In genomic region chr6:51362475-51363226, GRCm38 (mm10) we compare ENCODE assay signal across 8 mouse cellular contexts.
A peak's percentile ranks its signal among the peaks of the same experiment; 100 is the strongest.
DNase-seq lines count a peak whose midpoint lies in the region; ATAC-seq lines count a peak whose summit lies in the region.

No protein-coding gene starts in this region.

- peak; percentile 81 for ATAC-seq in embryonic facial prominence, embryonic 14.5 days (ENCODE audit: low read depth)
- peak; percentile 80 for ATAC-seq in kidney, embryonic 14.5 days (ENCODE audit: low FRiP score, low TSS enrichment)
- ATAC-seq in limb, embryonic 15.5 days (ENCODE audit: insufficient number of reproducible peaks, low FRiP score, low TSS enrichment, low read depth) = peak; percentile 59

- peak overlapping the region; percentile 62 for H3K27ac ChIP-seq in embryonic facial prominence, embryonic 14.5 days (replicated peaks; ENCODE audit: low read depth, low read length)
- H3K27ac ChIP-seq in heart, embryonic 10.5 days = no peak overlapping the region; the same call in 1 of the 2 replicates
- H3K27ac ChIP-seq in kidney, embryonic 14.5 days (ENCODE audit: low read depth, low read length) = no peak overlapping the region
- H3K27ac ChIP-seq in limb, embryonic 15.5 days = peak overlapping the region; percentile 68

- H3K9ac ChIP-seq in embryonic facial prominence, embryonic 14.5 days (ENCODE audit: low read depth, low read length) = peak overlapping the region; percentile 35; the same call in 1 of the 2 replicates
- H3K9ac ChIP-seq in kidney, embryonic 14.5 days (ENCODE audit: low read depth, low read length) = no peak overlapping the region
- no peak overlapping the region for H3K9ac ChIP-seq in limb, embryonic 15.5 days

- H3K4me2 ChIP-seq in embryonic facial prominence, embryonic 14.5 days (ENCODE audit: low read depth, low read length) = peak overlapping the region; percentile 45
- peak overlapping the region; percentile 40 for H3K4me2 ChIP-seq in kidney, embryonic 14.5 days (replicated peaks; ENCODE audit: low read depth, low read length)
- H3K4me2 ChIP-seq in limb, embryonic 15.5 days = peak overlapping the region; percentile 43

- WGBS in embryonic facial prominence, embryonic 14.5 days = 4% methylated on average over 15 of the region's 15 CpGs
- 5% methylated on average over 15 of the region's 15 CpGs for WGBS in heart, embryonic 10.5 days
- 5% methylated on average over 15 of the region's 15 CpGs for WGBS in kidney, embryonic 14.5 days
- WGBS in limb, embryonic 15.5 days = 4% methylated on average over 15 of the region's 15 CpGs

- no peaks in the 10 kb centered on the region for H3K9me3 ChIP-seq in embryonic facial prominence, embryonic 14.5 days (ENCODE audit: control insufficient read depth, low read length)
- H3K9me3 ChIP-seq in heart, embryonic 10.5 days = no peaks in the 10 kb centered on the region
- H3K9me3 ChIP-seq in kidney, embryonic 14.5 days (ENCODE audit: control insufficient read depth, low read length) = no peaks in the 10 kb centered on the region
- H3K9me3 ChIP-seq in limb, embryonic 15.5 days = no peaks in the 10 kb centered on the region

- peak; percentile 42 for DNase-seq in 3134 (ENCODE audit: extremely low read depth, insufficient read length, low spot score)
- peak; percentile 81 for DNase-seq in adrenal gland, postnatal 25 days
- DNase-seq in embryonic facial prominence, embryonic 14.5 days (ENCODE audit: low spot score) = peak; percentile 91
- peak; percentile 86 for DNase-seq in heart, embryonic 10.5 days (ENCODE audit: low spot score)
- peak; percentile 33 to 72 for DNase-seq in monocyte, adult 2 months (ENCODE audit: low read depth in 1 of 2, low spot score in 2 of 2)
- DNase-seq in spleen, postnatal 14 days (ENCODE audit: low spot score in 2 of 2) = peak; percentile 61 to 71

- H3K36me3 ChIP-seq in embryonic facial prominence, embryonic 14.5 days (ENCODE audit: control insufficient read depth, insufficient read depth, low read length) = no peaks in the 10 kb centered on the region
- no peaks in the 10 kb centered on the region for H3K36me3 ChIP-seq in heart, embryonic 10.5 days
- no peaks in the 10 kb centered on the region for H3K36me3 ChIP-seq in kidney, embryonic 14.5 days (ENCODE audit: control insufficient read depth, insufficient read depth, low read length)
- no peaks in the 10 kb centered on the region for H3K36me3 ChIP-seq in limb, embryonic 15.5 days

- H3K4me1 ChIP-seq in embryonic facial prominence, embryonic 14.5 days (ENCODE audit: control insufficient read depth, insufficient read depth, low read length) = peaks cover 7% of the 10 kb centered on the region
- H3K4me1 ChIP-seq in heart, embryonic 10.5 days = peaks cover 7% of the 10 kb centered on the region; the same call in 1 of the 2 replicates
- H3K4me1 ChIP-seq in kidney, embryonic 14.5 days (ENCODE audit: control insufficient read depth, insufficient read depth, low read length) = no peaks in the 10 kb centered on the region
- peaks cover 16% of the 10 kb centered on the region; the same call in 1 of the 2 replicates for H3K4me1 ChIP-seq in limb, embryonic 15.5 days

- H3K4me3 ChIP-seq in embryonic facial prominence, embryonic 14.5 days (ENCODE audit: low read depth, low read length) = peak overlapping the region; percentile 18
- peak overlapping the region; percentile 45 for H3K4me3 ChIP-seq in heart, embryonic 10.5 days
- H3K4me3 ChIP-seq in kidney, embryonic 14.5 days (ENCODE audit: low read length) = peak overlapping the region; percentile 13
- peak overlapping the region; percentile 21 for H3K4me3 ChIP-seq in limb, embryonic 15.5 days

- no peaks in the 10 kb centered on the region for H3K27me3 ChIP-seq in embryonic facial prominence, embryonic 14.5 days (replicated peaks; ENCODE audit: control insufficient read depth, insufficient read depth, low read length)
- no peaks in the 10 kb centered on the region; the same call in 1 of the 2 replicates for H3K27me3 ChIP-seq in heart, embryonic 10.5 days (ENCODE audit: insufficient read depth, poor library complexity, severe bottlenecking)
- no peaks in the 10 kb centered on the region for H3K27me3 ChIP-seq in kidney, embryonic 14.5 days (ENCODE audit: control insufficient read depth, insufficient read depth, low read length)
- 0 out of 2 replicates have a peak, but pooled peaks cover 2% of the 10 kb centered on the region for H3K27me3 ChIP-seq in limb, embryonic 15.5 days

Comparison
In these comparisons a context has a peak if more than half of its experiments do, and no peak if none do; other contexts are left out.
1. H3K27ac ChIP-seq: peak in embryonic facial prominence, embryonic 14.5 days (single experiment) and limb, embryonic 15.5 days (single experiment); none in heart, embryonic 10.5 days (single experiment) and kidney, embryonic 14.5 days (single experiment).
2. Peak in every context shown above with its lines, with median percentiles within 50 percentile points of each other: DNase-seq, ATAC-seq, H3K4me2 ChIP-seq and H3K4me3 ChIP-seq.